Mouse (Mus musculus) gastrocnemius, postnatal 25 days (tissue): Measurements from ENCODE around the gene Rfx2. TPM values are rescaled to one million over a fixed set of nuclear protein-coding genes. Genes with fewer than 3 reads are reported as not detected.

Experiments used
- DNase-seq: peaks from one replicate; pipeline ENCODE4 v3.0.0; 2022
- long read RNA-seq, 2 experiments: library from polyadenylated mRNA; stranded (forward); transcript quantifications; one replicate each; pipeline ENCODE4 v2.0.0; 2021
- total RNA-seq, 2 experiments: library from RNA; stranded (reverse); gene quantifications; 1 replicate in 1 of 2; 2 replicates in 1 of 2; pipeline ENCODE4 v1.2.3; 2021

Gene Rfx2
- 1 to 10 TPM; 3.0 to 4.1 TPM for total RNA-seq
- long read RNA-seq, experiment 1, partial matches to known transcripts = 1 of 6 reads
- long read RNA-seq, experiment 1, other reads (novel, unspliced or antisense) = 5 of 6 reads
- long read RNA-seq, experiment 2, partial matches to known transcripts = 0 of 5 reads
- long read RNA-seq, experiment 2, other reads (novel, unspliced or antisense) = 3 of 5 reads

- no peak for DNase-seq
Observed at GRCm38 (mm10) chr17:56830411-56831110, at the start of gene Rfx2. Gene Rfx2 (minus strand): TSS chr17:56831013.

GRCm38 (mm10) chr17:56877426-56877825 is 46.6 kb upstream of the Rfx2 start:
- no peak for DNase-seq

GRCm38 (mm10) chr17:56876981-56877380 is 46.2 kb upstream of the Rfx2 start:
- DNase-seq = no peak

GRCm38 (mm10) chr17:56876465-56876864 is 45.7 kb upstream of the Rfx2 start:
- DNase-seq = no peak

GRCm38 (mm10) chr17:56874936-56875651 is 44.3 kb upstream of the Rfx2 start, which contains the start of gene 1700061G19Rik:
Gene 1700061G19Rik (plus strand): TSS chr17:56875477.
- DNase-seq = no peak

GRCm38 (mm10) chr17:56874237-56874636 is 43.4 kb upstream of the Rfx2 start, which contains the start of gene Acsbg2:
Gene Acsbg2 (minus strand): TSS chr17:56874447.
- no peak for DNase-seq

GRCm38 (mm10) chr17:56872512-56872911 is 41.7 kb upstream of the Rfx2 start:
- DNase-seq = no peak

- DNase-seq = no peak
Observed at GRCm38 (mm10) chr17:56871767-56872166, 41.0 kb upstream of the Rfx2 start.

GRCm38 (mm10) chr17:56870287-56870953 is 39.6 kb upstream of the Rfx2 start:
- no peak for DNase-seq

- DNase-seq = no peak
Observed at GRCm38 (mm10) chr17:56869481-56869977, 38.7 kb upstream of the Rfx2 start.

- DNase-seq = no peak
Observed at GRCm38 (mm10) chr17:56866071-56866470, 35.3 kb upstream of the Rfx2 start.

GRCm38 (mm10) chr17:56861197-56861596 is 30.4 kb upstream of the Rfx2 start:
- DNase-seq = no peak

GRCm38 (mm10) chr17:56858922-56859321 is 28.1 kb upstream of the Rfx2 start:
- no peak for DNase-seq

GRCm38 (mm10) chr17:56858216-56858615 is 27.4 kb upstream of the Rfx2 start:
- peak; percentile 39 for DNase-seq

- no peak for DNase-seq
Observed at GRCm38 (mm10) chr17:56855421-56855820, 24.6 kb upstream of the Rfx2 start.

GRCm38 (mm10) chr17:56851167-56851566 is 20.4 kb upstream of the Rfx2 start:
- no peak for DNase-seq

GRCm38 (mm10) chr17:56849710-56850109 is 18.9 kb upstream of the Rfx2 start:
- no peak for DNase-seq

- DNase-seq = no peak
Observed at GRCm38 (mm10) chr17:56848785-56849184, 18.0 kb upstream of the Rfx2 start.

- DNase-seq = no peak
Observed at GRCm38 (mm10) chr17:56843678-56844077, 12.9 kb upstream of the Rfx2 start.

GRCm38 (mm10) chr17:56842173-56842572 is 11.4 kb upstream of the Rfx2 start:
- DNase-seq = no peak

GRCm38 (mm10) chr17:56840524-56840923 is 9.7 kb upstream of the Rfx2 start:
- DNase-seq = no peak

- no peak for DNase-seq
Observed at GRCm38 (mm10) chr17:56836336-56836735, 5.5 kb upstream of the Rfx2 start.
